Mouse (Mus musculus) heart, adult 11 months (tissue): ENCODE measurements around the gene Lrrc46.

Experiments
- DNase-seq: peaks from one replicate; pipeline ENCODE4 v3.0.0; 2022

The Lrrc46 gene

GRCm38 (mm10) chr11:97009198-97009790, 31.9 kb downstream of the Lrrc46 start:
- DNase-seq, result no peak

GRCm38 (mm10) chr11:97007093-97007794, 34.0 kb downstream of the Lrrc46 start:
- no peak for DNase-seq

- no peak for DNase-seq
Measured at GRCm38 (mm10) chr11:97003170-97003569, 38.0 kb downstream of the Lrrc46 start.

- peak; percentile 96 for DNase-seq
Measured at GRCm38 (mm10) chr11:96997380-96997956, 43.7 kb downstream of the Lrrc46 start.

GRCm38 (mm10) chr11:96996773-96997379, 44.3 kb downstream of the Lrrc46 start:
- DNase-seq, result no peak

- DNase-seq, result no peak
Measured at GRCm38 (mm10) chr11:96995836-96996772, 45.1 kb downstream of the Lrrc46 start.

GRCm38 (mm10) chr11:96995031-96995430, 46.2 kb downstream of the Lrrc46 start:
- no peak for DNase-seq

GRCm38 (mm10) chr11:96992722-96993311, 48.4 kb downstream of the Lrrc46 start:
- DNase-seq, result no peak

- no peak for DNase-seq
Measured at GRCm38 (mm10) chr11:96991501-96991900, 49.7 kb downstream of the Lrrc46 start.

- no peak for DNase-seq
Measured at GRCm38 (mm10) chr11:96987873-96988655, 53.1 kb downstream of the Lrrc46 start.

- DNase-seq, result no peak
Measured at GRCm38 (mm10) chr11:96986463-96986862, 54.7 kb downstream of the Lrrc46 start.

- DNase-seq, result no peak
Measured at GRCm38 (mm10) chr11:96984903-96985302, 56.3 kb downstream of the Lrrc46 start.
